In genomic region chr15:62139192-62139591, GRCm38 (mm10) we compare ENCODE assay signal across 10 mouse cellular contexts.
DNase-seq lines count a peak whose midpoint lies in the region; ATAC-seq lines count a peak whose summit lies in the region.
"Had no signal": no experiment of that assay in that cellular context is flagged by ENCODE, and none has a peak within 500 bp of the region (broad histone marks: within the 10 kb centered on the region; RNA-seq: fewer than 3 reads in every experiment).

No protein-coding gene starts in this region.

- H3K4me3 ChIP-seq in heart, embryonic 13.5 days, result no peak overlapping the region
- no peak overlapping the region for H3K4me3 ChIP-seq in limb, embryonic 15.5 days
- no peak overlapping the region for H3K4me3 ChIP-seq in forebrain, embryonic 12.5 days (replicated peaks)
- H3K4me3 ChIP-seq: midbrain, embryonic 12.5 days had no signal

- no peaks in the 10 kb centered on the region for H3K36me3 ChIP-seq in heart, embryonic 13.5 days
- H3K36me3 ChIP-seq in limb, embryonic 15.5 days, result no peaks in the 10 kb centered on the region
- H3K36me3 ChIP-seq in forebrain, embryonic 12.5 days (replicated peaks), result no peaks in the 10 kb centered on the region
- H3K36me3 ChIP-seq: midbrain, embryonic 12.5 days had no signal

- H3K27me3 ChIP-seq in heart, embryonic 13.5 days (replicated peaks), result no peaks in the 10 kb centered on the region
- no peaks in the 10 kb centered on the region for H3K27me3 ChIP-seq in limb, embryonic 15.5 days
- no peaks in the 10 kb centered on the region for H3K27me3 ChIP-seq in forebrain, embryonic 12.5 days
- H3K27me3 ChIP-seq: midbrain, embryonic 12.5 days had no signal

- H3K9me3 ChIP-seq in heart, embryonic 13.5 days, result no peaks in the 10 kb centered on the region
- no peaks in the 10 kb centered on the region for H3K9me3 ChIP-seq in limb, embryonic 15.5 days
- H3K9me3 ChIP-seq in forebrain, embryonic 12.5 days, result no peaks in the 10 kb centered on the region
- H3K9me3 ChIP-seq: midbrain, embryonic 12.5 days had no signal

- no peak overlapping the region for H3K4me2 ChIP-seq in heart, embryonic 13.5 days
- H3K4me2 ChIP-seq in limb, embryonic 15.5 days, result no peak overlapping the region
- H3K4me2 ChIP-seq in forebrain, embryonic 12.5 days, result no peak overlapping the region
- H3K4me2 ChIP-seq: midbrain, embryonic 12.5 days had no signal

- H3K9ac ChIP-seq in heart, embryonic 13.5 days, result no peak overlapping the region
- H3K9ac ChIP-seq in limb, embryonic 15.5 days, result no peak overlapping the region
- H3K9ac ChIP-seq in forebrain, embryonic 12.5 days, result no peak overlapping the region
- H3K9ac ChIP-seq: midbrain, embryonic 12.5 days had no signal

- 50% methylated on average over 5 of the region's 5 CpGs for WGBS in heart, embryonic 13.5 days
- WGBS in limb, embryonic 15.5 days, result 41% methylated on average over 5 of the region's 5 CpGs
- WGBS in forebrain, embryonic 12.5 days, result 60% methylated on average over 5 of the region's 5 CpGs

- H3K27ac ChIP-seq in heart, embryonic 13.5 days (replicated peaks), result peak overlapping the region; percentile 63
- peak overlapping the region; percentile 1; the same call in 1 of the 2 replicates for H3K27ac ChIP-seq in limb, embryonic 15.5 days
- no peak overlapping the region for H3K27ac ChIP-seq in forebrain, embryonic 12.5 days
- H3K27ac ChIP-seq: midbrain, embryonic 12.5 days had no signal

- ATAC-seq in heart, embryonic 13.5 days (ENCODE audit: extremely low read depth, insufficient number of reproducible peaks, low FRiP score, low TSS enrichment), result no peak
- ATAC-seq in limb, embryonic 15.5 days (ENCODE audit: insufficient number of reproducible peaks, low FRiP score, low TSS enrichment, low read depth), result no peak
- ATAC-seq in forebrain, embryonic 12.5 days (ENCODE audit: low FRiP score), result no peak
- no peak for ATAC-seq in activated CD4-positive, CD25-positive, alpha-beta regulatory T cell, adult 4 months

- peak; percentile 71 for DNase-seq in 416B (ENCODE audit: low read depth)
- peak; percentile 40 for DNase-seq in NIH3T3 (ENCODE audit: low read depth)
- DNase-seq in spleen, postnatal 36 days (ENCODE audit: low spot score in 2 of 2), result no peak
- no peak for DNase-seq in layer of hippocampus, postnatal 36 days
- DNase-seq: cerebellum, adult 18-20 months had no signal

- peaks cover 31% of the 10 kb centered on the region for H3K4me1 ChIP-seq in heart, embryonic 13.5 days
- peaks cover 25% of the 10 kb centered on the region for H3K4me1 ChIP-seq in limb, embryonic 15.5 days
- no peaks in the 10 kb centered on the region for H3K4me1 ChIP-seq in forebrain, embryonic 12.5 days
- H3K4me1 ChIP-seq: midbrain, embryonic 12.5 days had no signal

Comparison
In these comparisons a context has a peak if more than half of its experiments do, and no peak if none do; other contexts are left out.
1. DNase-seq: peak in 416B (single experiment) and NIH3T3 (single experiment); none in spleen, postnatal 36 days (0 of 2) and layer of hippocampus, postnatal 36 days (0 of 2).